Mouse (Mus musculus): ENCODE results near the gene Lrch1.

GRCm38 (mm10) chr14:74838816-74839215 is 108.9 kb downstream of the Lrch1 start:
- TF ChIP-seq POLR2A (IDR thresholded peaks at IDR 0.05; ENCODE audit: borderline replicate concordance, insufficient read depth, low read length) (no peak), CTCF (IDR thresholded peaks at IDR 0.05; ENCODE audit: borderline replicate concordance, insufficient read depth, low read depth, low read length) (no peak)

All from cerebellum, adult 2 months (tissue).